Mouse (Mus musculus) midbrain, embryonic 14.5 days (tissue): ENCODE results near the gene Upp1. TPM values are rescaled to one million over a fixed set of nuclear protein-coding genes. Genes with fewer than 3 reads are reported as not detected.

Experiments used
- ATAC-seq: fragments of 200-750 bp; cut with Nextera tagmentation; 2 replicates; pipeline ENCODE4 v1.8.0; 2017; ENCODE audit warnings: moderate number of reproducible peaks, moderate library complexity; ENCODE audit not compliant: low FRiP score, low TSS enrichment
- DNase-seq: peaks from one replicate; pipeline ENCODE4 v3.0.0-alpha.2; 2015
- H3K27ac ChIP-seq: fragments of 300-500 bp; sonication (generic); replicated peaks from 2 replicates; pipeline ENCODE4 v1.5.1; 2014; ENCODE audit warnings: mild to moderate bottlenecking, low read depth, low read length, moderate library complexity
- H3K27me3 ChIP-seq: fragments of 300-500 bp; sonication (generic); 2 replicates; pipeline ENCODE4 v1.6.1; 2014; ENCODE audit warnings: low read length, control low read depth, mixed read lengths; ENCODE audit not compliant: control insufficient read depth, insufficient read depth
- H3K36me3 ChIP-seq: fragments of 300-500 bp; sonication (generic); 2 replicates; pipeline ENCODE4 v1.6.1; 2014; ENCODE audit warnings: low read length, control low read depth; ENCODE audit not compliant: control insufficient read depth, insufficient read depth
- H3K4me1 ChIP-seq: fragments of 300-500 bp; sonication (generic); 2 replicates; pipeline ENCODE4 v1.6.1; 2014; ENCODE audit warnings: mild to moderate bottlenecking, antibody characterized with exemption, low read length, control low read depth; ENCODE audit not compliant: control insufficient read depth, insufficient read depth
- H3K4me2 ChIP-seq: fragments of 300-500 bp; sonication (generic); 2 replicates; pipeline ENCODE4 v1.6.1; 2014; ENCODE audit warnings: mild to moderate bottlenecking, low read length, moderate library complexity
- H3K4me3 ChIP-seq: fragments of 300-500 bp; sonication (generic); replicated peaks from 2 replicates; pipeline ENCODE4 v1.5.1; 2014; ENCODE audit warnings: low read depth, low read length
- H3K9ac ChIP-seq: fragments of 300-500 bp; sonication (generic); replicated peaks from 2 replicates; pipeline ENCODE4 v1.6.1; 2014; ENCODE audit warnings: mild to moderate bottlenecking, low read length, moderate library complexity
- H3K9me3 ChIP-seq: fragments of 300-500 bp; sonication (generic); 2 replicates; pipeline ENCODE4 v1.6.1; 2016; ENCODE audit warnings: low read length, control low read depth, mixed read lengths; ENCODE audit not compliant: control insufficient read depth
- WGBS: fragments of 180-500 bp; shearing (Covaris S2); extraction: QIAGEN DNeasy Blood & Tissue Kit; methylation state at CpG from one replicate; pipeline ENCODE4 v1.1.7; 2014; 5-methylcytosine and 5-hydroxymethylcytosine counted together
- polyA plus RNA-seq: library from polyadenylated mRNA; unstranded; fragments of >200 nt; fragmentation: Nextera tagmentation; extraction: Ambion mirVana; gene quantifications from 2 replicates; pipeline ENCODE4 v1.2.1, GENCODE M21; 2014

Upp1 gene
- polyA plus RNA-seq: 2.3 and 3.2 TPM in 2 replicates

DNA sequence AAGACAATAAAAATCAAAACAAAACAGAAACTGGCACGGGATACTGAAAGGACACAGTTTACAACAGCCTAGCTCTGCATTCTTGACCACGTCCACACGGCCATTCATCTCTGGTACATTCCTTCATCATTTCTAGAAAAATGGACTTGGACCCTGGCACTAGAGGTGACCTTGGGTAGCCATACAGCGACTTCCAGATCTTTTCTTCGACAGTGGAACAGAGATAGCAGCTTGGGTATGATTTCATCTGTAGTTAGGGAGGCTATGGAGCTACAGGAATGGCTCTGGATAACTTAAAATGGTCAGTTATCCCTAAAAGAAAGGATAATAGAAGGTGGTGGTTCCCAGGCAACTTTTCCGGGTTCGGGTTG, at the start of gene Upp1:
TSS of gene Upp1 (plus strand) at position 54 of the 371 bp plus-strand sequence.
- Histone ChIP-seq H3K4me1 (peaks cover 24% of the 10 kb centered on the region), H3K36me3 (no peaks in the 10 kb centered on the region), H3K27me3 (peaks cover 25% of the 10 kb centered on the region; the same call in 1 of the 2 replicates), H3K27ac (no peak within 1 kb of the TSS), H3K9ac (peak within 1 kb of the TSS; percentile 53), H3K9me3 (no peaks in the 10 kb centered on the region), H3K4me3 (peak within 1 kb of the TSS; percentile 43), H3K4me2 (peak within 1 kb of the TSS; percentile 97)
- DNase-seq (no peak), ATAC-seq (peak; percentile 9; the same call in 1 of the 2 replicates)
- WGBS: under 1% methylated on average over 7 of the region's 7 CpGs

DNA sequence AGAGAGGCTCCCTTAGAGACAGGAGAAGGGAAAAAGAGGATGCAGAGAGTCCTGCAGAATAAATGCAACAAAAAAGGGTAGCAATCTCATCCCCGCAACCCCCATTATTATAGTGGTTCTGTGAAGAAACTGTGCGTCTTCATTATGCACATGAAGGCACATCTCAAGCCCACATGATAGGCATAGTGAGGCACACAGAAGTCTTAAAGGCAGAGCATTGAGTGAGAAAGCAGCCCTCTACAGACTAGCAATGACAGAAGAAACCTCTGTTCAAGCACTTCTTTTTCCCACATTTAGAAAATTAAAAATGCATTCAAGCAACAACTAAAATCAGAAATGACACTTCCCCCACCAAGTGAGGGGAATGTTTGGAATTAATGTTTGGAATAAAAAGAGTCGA, 41.5 kb upstream of the Upp1 start:
- DNase-seq: no peak
- Histone ChIP-seq H3K9me3 (no peaks in the 10 kb centered on the region), H3K36me3 (no peaks in the 10 kb centered on the region), H3K9ac (no peak overlapping the region), H3K27ac (no peak overlapping the region), H3K4me2 (no peak overlapping the region), H3K4me1 (no peaks in the 10 kb centered on the region), H3K27me3 (no peaks in the 10 kb centered on the region), H3K4me3 (no peak overlapping the region)
- no peak for ATAC-seq
- WGBS: 79% methylated on average over 3 of the region's 3 CpGs

DNA sequence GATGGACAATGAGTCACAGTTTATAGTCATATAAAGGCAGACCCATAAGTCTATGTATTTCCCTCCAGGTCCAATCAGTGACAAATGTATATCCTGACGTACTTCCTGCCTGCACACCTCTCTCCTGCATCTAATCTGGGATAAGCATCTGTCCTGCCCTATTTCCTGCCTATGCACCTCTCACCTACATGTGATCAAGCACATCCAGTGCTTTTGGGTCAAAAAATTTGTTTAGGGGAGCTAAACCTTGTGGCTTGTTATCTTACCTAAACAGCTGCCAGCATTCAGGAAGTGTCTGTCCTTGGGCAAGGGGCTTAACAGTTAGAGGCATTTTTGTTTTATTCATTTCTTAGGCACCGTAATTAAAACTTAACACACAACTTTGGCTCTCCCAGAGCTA, 4.7 kb upstream of the Upp1 start:
- ATAC-seq (no peak), DNase-seq (no peak)
- Histone ChIP-seq H3K4me2 (no peak overlapping the region), H3K36me3 (no peaks in the 10 kb centered on the region), H3K9me3 (no peaks in the 10 kb centered on the region), H3K27ac (no peak overlapping the region), H3K9ac (no peak overlapping the region), H3K4me1 (peaks cover 9% of the 10 kb centered on the region), H3K27me3 (peaks cover 22% of the 10 kb centered on the region; the same call in 1 of the 2 replicates), H3K4me3 (no peak overlapping the region)
- WGBS: 84% methylated on average over 2 of the region's 2 CpGs

DNA sequence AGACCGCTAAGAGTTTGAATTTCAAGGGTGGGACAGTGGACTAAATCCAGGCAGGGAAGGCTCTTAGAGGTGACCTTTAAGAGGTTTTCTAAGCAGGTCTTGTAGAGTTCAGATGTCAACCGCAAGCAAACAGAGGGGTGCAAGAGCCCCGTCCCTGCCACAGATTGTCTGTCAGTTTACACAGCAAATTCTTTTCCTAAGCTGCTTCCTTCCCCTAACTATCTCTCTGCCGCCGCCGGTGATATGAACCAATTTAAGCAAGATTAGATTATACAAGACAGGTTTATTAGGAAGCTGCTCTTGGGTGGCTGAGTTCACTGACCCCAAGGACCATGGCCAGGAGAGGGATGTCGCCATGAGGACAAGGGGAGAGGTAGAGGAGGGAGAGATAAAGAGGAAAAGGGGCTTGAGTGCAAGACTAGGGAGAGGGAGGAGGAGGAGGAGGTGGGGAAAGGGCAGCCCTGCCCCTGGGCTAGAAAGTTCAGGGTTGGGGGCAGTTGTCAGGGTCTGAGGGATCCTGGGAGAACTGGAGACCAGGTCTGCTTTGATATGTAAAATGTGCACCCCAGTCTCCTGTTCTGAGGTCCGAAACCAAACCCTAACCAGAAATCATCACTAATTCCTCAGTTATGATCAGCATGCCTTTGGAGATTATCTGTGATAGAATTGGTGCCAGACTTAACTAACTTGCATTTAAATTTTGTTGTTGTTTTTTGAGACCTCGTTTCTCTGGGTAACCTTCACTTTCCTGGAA, 2.4 kb upstream of the Upp1 start:
- Histone ChIP-seq H3K36me3 (no peaks in the 10 kb centered on the region), H3K27me3 (peaks cover 25% of the 10 kb centered on the region; the same call in 1 of the 2 replicates), H3K27ac (no peak overlapping the region), H3K9me3 (no peaks in the 10 kb centered on the region), H3K9ac (no peak overlapping the region), H3K4me3 (no peak overlapping the region), H3K4me2 (no peak overlapping the region), H3K4me1 (peaks cover 24% of the 10 kb centered on the region)
- WGBS: 19% methylated on average over 9 of the region's 9 CpGs
- DNase-seq (no peak), ATAC-seq (no peak)

DNA sequence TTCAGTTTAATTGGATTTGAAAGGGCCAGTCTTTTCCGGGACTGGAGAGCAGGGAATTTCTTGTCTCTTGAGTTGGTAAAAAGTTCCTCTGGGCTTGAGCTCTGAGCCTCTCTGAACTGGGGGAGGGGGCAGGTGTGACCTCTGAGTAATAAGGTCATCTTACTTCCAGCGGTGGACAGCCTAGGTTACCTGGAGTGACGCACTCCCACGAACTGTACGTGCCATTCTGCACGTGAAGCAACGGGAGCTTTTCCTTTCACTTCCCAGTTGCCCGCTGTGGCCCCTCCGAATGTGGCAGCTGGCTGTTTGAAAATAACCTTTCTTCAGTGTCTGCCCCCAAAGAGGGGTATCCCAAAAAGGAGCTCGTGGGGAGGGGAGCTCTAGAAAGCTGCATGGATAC, 1.8 kb upstream of the Upp1 start:
- ATAC-seq: no peak
- Histone ChIP-seq H3K27me3 (peaks cover 25% of the 10 kb centered on the region; the same call in 1 of the 2 replicates), H3K36me3 (no peaks in the 10 kb centered on the region), H3K9me3 (no peaks in the 10 kb centered on the region), H3K4me3 (no peak overlapping the region), H3K27ac (no peak overlapping the region), H3K4me2 (peak overlapping the region; percentile 18; the same call in 1 of the 2 replicates), H3K4me1 (peaks cover 24% of the 10 kb centered on the region), H3K9ac (no peak overlapping the region)
- DNase-seq: peak; percentile 18
- under 1% methylated on average over 10 of the region's 10 CpGs for WGBS

DNA sequence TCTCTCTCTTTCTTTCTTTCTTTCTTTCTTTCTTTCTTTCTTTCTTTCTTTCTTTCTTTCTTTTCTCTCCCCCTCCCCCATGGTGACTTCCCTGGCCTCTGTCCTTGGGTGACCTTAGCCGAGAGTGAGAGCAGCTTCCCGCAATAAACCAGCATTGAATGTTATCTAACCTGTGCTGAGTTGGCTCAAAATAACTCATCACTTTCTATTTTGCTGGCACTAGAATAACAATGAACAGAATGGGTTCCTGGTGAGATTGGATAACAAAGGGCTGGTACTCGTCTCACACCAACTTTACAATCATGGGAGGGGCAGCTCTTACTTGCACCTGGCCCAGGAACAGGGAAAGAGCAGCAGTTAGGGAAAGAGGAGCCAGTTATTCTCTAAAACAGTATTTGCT, 987 bp upstream of the Upp1 start:
- WGBS: 5% methylated on average over 3 of the region's 3 CpGs
- ATAC-seq: no peak
- H3K27me3 ChIP-seq: peaks cover 25% of the 10 kb centered on the region; the same call in 1 of the 2 replicates

DNA sequence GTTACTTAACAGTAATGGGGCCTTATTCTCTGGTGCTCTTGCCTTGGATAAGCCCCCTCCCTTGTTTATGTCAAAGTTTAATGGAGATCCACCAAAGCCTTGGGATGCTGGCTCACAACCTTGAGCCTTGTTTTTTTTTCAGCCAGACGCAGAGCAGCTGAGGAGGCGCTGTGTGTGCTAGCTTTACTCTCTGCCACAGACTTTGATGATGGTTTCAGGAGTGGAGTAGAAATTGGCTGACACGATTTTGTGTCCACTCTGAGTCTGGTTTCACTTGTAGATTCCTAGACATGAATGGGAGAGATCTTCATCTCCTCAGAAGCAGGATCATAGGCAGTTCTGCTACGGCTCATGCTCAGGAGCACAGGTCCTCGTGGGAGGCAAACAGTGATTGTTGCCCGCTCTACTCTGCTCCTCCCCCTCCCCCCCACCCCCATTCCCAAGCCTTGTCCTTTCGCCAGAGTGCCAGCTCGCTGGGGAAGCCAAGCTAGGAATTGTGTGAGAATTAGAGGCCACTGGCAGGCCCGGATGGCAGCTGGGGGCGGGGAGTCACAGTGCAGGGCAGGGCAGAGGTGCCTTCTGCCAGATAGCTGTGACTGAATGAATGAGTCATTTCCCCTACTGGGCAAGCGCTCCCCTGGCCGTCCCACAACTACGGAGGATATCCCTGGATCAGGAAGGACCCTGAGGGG, 399 bp upstream of the Upp1 start:
- DNase-seq: peak; percentile 41
- no peak overlapping the region for H3K9ac ChIP-seq

More for the DNA sequence above, 987 bp upstream of the Upp1 start:
- Histone ChIP-seq H3K4me1 (peaks cover 24% of the 10 kb centered on the region), H3K27ac (no peak overlapping the region), H3K9ac (no peak overlapping the region), H3K4me2 (no peak overlapping the region), H3K9me3 (no peaks in the 10 kb centered on the region), H3K36me3 (no peaks in the 10 kb centered on the region), H3K4me3 (no peak overlapping the region)
- no peak for DNase-seq

DNA sequence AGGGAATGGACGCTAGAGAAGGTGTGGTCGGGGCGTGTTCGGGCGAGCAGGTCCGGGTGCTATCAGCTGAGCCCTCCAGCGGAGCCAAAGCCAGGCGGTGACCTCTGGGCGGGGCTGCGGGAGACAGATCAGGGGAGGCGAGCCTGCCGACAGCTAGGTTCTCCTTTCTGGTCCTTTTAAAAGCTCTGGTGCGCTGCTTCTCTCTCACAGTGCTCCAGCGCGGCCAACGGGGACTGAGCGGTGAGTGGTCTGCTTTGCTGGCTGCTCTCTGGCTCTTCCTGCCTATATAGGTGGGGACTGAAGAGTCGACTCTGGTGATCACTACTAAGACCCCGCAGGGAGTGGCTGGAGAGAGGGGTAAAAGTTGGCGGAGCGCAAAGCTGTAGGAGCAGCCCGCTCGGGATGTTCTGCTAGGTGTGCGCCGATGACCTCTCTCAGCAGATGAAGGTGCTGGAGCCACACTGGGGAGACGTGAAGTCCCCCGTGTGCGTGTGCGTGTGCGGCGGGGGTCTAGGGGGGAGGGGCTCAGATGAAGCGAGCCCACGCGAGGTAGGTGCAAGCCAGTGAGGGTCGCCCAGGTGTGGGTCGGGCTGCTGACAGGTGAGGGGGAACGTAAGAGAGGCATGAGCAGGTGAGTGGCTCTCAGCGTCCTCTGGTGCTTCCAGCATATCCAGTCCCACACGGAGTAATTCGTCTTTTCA, 668 bp downstream of the Upp1 start:
- Histone ChIP-seq H3K9me3 (no peaks in the 10 kb centered on the region), H3K4me3 (peak overlapping the region; percentile 43), H3K4me2 (peak overlapping the region; percentile 97), H3K27me3 (peaks cover 25% of the 10 kb centered on the region; the same call in 1 of the 2 replicates), H3K27ac (no peak overlapping the region), H3K36me3 (no peaks in the 10 kb centered on the region), H3K9ac (peak overlapping the region; percentile 53), H3K4me1 (peaks cover 24% of the 10 kb centered on the region)
- peak; percentile 54 for DNase-seq
- WGBS: under 1% methylated on average over 40 of the region's 40 CpGs
- peak; percentile 39 for ATAC-seq

More for the DNA sequence above, 399 bp upstream of the Upp1 start:
- peak; percentile 48 for ATAC-seq
- WGBS: 1% methylated on average over 13 of the region's 13 CpGs
- peak overlapping the region; percentile 43 for H3K4me3 ChIP-seq
- peak overlapping the region; percentile 97 for H3K4me2 ChIP-seq
- H3K9me3 ChIP-seq: no peaks in the 10 kb centered on the region
- H3K27me3 ChIP-seq: peaks cover 25% of the 10 kb centered on the region; the same call in 1 of the 2 replicates
- peaks cover 24% of the 10 kb centered on the region for H3K4me1 ChIP-seq
- no peaks in the 10 kb centered on the region for H3K36me3 ChIP-seq
- H3K27ac ChIP-seq: no peak overlapping the region
